Mouse (Mus musculus) heart, adult 2 months (tissue): Measurements from ENCODE around the gene Brk1. TPM values are rescaled to one million over a fixed set of nuclear protein-coding genes. Genes with fewer than 3 reads are reported as not detected.

Experiments
- DNase-seq, 2 experiments: peaks; one replicate each; pipeline ENCODE4 v3.0.0; 2021
- H3K27ac ChIP-seq: fragments of 200-600 bp; 2 replicates; pipeline ENCODE4 v1.8.1; 2022
- H3K27me3 ChIP-seq: fragments of 200-500 bp; 2 replicates; pipeline ENCODE4 v1.6.1; 2012; ENCODE audit warnings: mild to moderate bottlenecking, low read length, inconsistent platforms, mixed read lengths; ENCODE audit not compliant: control insufficient read depth, insufficient read depth
- H3K36me3 ChIP-seq: fragments of 200-500 bp; 2 replicates; pipeline ENCODE4 v1.6.1; 2012; ENCODE audit warnings: low read length, inconsistent platforms; ENCODE audit not compliant: control insufficient read depth, insufficient read depth
- H3K4me1 ChIP-seq: fragments of 200-500 bp; 2 replicates; pipeline ENCODE4 v1.6.1; 2011; ENCODE audit warnings: low read length; ENCODE audit not compliant: control insufficient read depth, insufficient read depth
- H3K4me3 ChIP-seq: fragments of 200-600 bp; 2 replicates; pipeline ENCODE4 v1.8.1; 2022
- H3K79me2 ChIP-seq: fragments of 200-500 bp; replicated peaks from 2 replicates; pipeline ENCODE4 v1.6.1; 2012; ENCODE audit warnings: mild to moderate bottlenecking, inconsistent platforms, low read length, moderate library complexity, mixed read lengths; ENCODE audit not compliant: control insufficient read depth, insufficient read depth
- H3K9ac ChIP-seq: fragments of 200-500 bp; 2 replicates; pipeline ENCODE4 v1.6.1; 2012; ENCODE audit warnings: low read depth, mild to moderate bottlenecking, control low read depth, inconsistent platforms, low read length, mixed read lengths
- CTCF ChIP-seq: fragments of 200-600 bp; IDR thresholded peaks from 2 replicates; pipeline ENCODE4 v1.8.1; 2022; ENCODE audit warnings: antibody characterized with exemption, mild to moderate bottlenecking, moderate library complexity
- EP300 ChIP-seq: fragments of 200-500 bp; IDR thresholded peaks from 2 replicates; pipeline ENCODE4 v1.6.1; 2011; ENCODE audit warnings: low read depth, low read length, control low read depth; ENCODE audit not compliant: insufficient read depth
- POLR2A ChIP-seq: fragments of 200-500 bp; IDR thresholded peaks from 2 replicates; pipeline ENCODE4 v1.6.1; 2011; ENCODE audit warnings: mild to moderate bottlenecking, low read depth, low read length, control low read depth; ENCODE audit not compliant: insufficient read depth
- WGBS: fragments of 180-500 bp; shearing (Covaris S2); methylation state at CpG from one replicate; pipeline ENCODE4 v1.1.7; 2018; 5-methylcytosine and 5-hydroxymethylcytosine counted together
- intact Hi-C: fragments of 180-260 bp; cut with DNase I; formaldehyde crosslinking; loops from one replicate; pipeline ENCODE4 v1.15.1; 2025
- long read RNA-seq: library from polyadenylated mRNA; stranded (forward); transcript quantifications from one replicate; pipeline ENCODE4 v2.0.0, GENCODE M21; 2021
- polyA plus RNA-seq: library from polyadenylated mRNA; depleted of rRNA; stranded (reverse); fragments of >200 nt; gene quantifications from 2 replicates; pipeline ENCODE4 v1.2.3, GENCODE M21; 2012; rRNA removed
- total RNA-seq, 2 experiments: library from RNA; stranded (reverse); gene quantifications; 2 replicates each; pipeline ENCODE4 v1.2.3; 2021

The Brk1 gene
- total RNA-seq (10 to 100 TPM; 60.4 to 70.2 TPM), polyA plus RNA-seq (128 and 199 TPM in 2 replicates)
- long read RNA-seq, transcript Brk1-201 (3 exons, 1,095 nt) = major isoform, 17 of 39 reads
- long read RNA-seq, partial matches to known transcripts = 22 of 39 reads
- long read RNA-seq, other reads (novel, unspliced or antisense) = 0 of 39 reads

GRCm38 (mm10) chr6:113604432-113605223 lies at the start of gene Brk1:
TSS of gene Brk1 (plus strand) at chr6:113604772.
- peak within 1 kb of the TSS; percentile 94 for H3K27ac ChIP-seq
- WGBS = under 1% methylated on average over 65 of the region's 65 CpGs
- H3K79me2 ChIP-seq = peaks cover 5% of the 10 kb centered on the region
- peaks cover 4% of the 10 kb centered on the region for H3K4me1 ChIP-seq
- H3K36me3 ChIP-seq = 0 out of 2 replicates have a peak, but pooled peaks cover 2% of the 10 kb centered on the region
- H3K4me3 ChIP-seq = peak within 1 kb of the TSS; percentile 87
- TF ChIP-seq POLR2A = peak; percentile 71
- TF ChIP-seq EP300 = 0 out of 2 replicates have a peak, but pooled peaks have one; percentile 20
- peak; percentile 75 for TF ChIP-seq CTCF
- no peaks in the 10 kb centered on the region for H3K27me3 ChIP-seq
- intact Hi-C loops = loop anchor here (1.0 to 5.0 kb wide), 3 partner anchors 20 to 121 kb away; partner anchors contain the start of genes Creld1, Emc3 and Fancd2
- DNase-seq = peak; percentile 92 to 93
- H3K9ac ChIP-seq = peak within 1 kb of the TSS; percentile 93

GRCm38 (mm10) chr6:113559736-113560135 lies 44.8 kb upstream of the Brk1 start:
- WGBS = 85% methylated on average over 6 of the region's 6 CpGs
- H3K36me3 ChIP-seq = no peaks in the 10 kb centered on the region
- no peak overlapping the region for H3K4me3 ChIP-seq
- intact Hi-C loops = no loop called here
- no peak overlapping the region for H3K27ac ChIP-seq
- H3K27me3 ChIP-seq = no peaks in the 10 kb centered on the region
- H3K9ac ChIP-seq = no peak overlapping the region
- DNase-seq = no peak
- H3K4me1 ChIP-seq = no peaks in the 10 kb centered on the region
- no peak for TF ChIP-seq EP300
- no peak for TF ChIP-seq POLR2A
- TF ChIP-seq CTCF = no peak
- H3K79me2 ChIP-seq = no peaks in the 10 kb centered on the region

- Histone ChIP-seq H3K36me3 (no peaks in the 10 kb centered on the region), H3K4me1 (no peaks in the 10 kb centered on the region), H3K27ac (no peak overlapping the region), H3K9ac (no peak overlapping the region), H3K4me3 (no peak overlapping the region), H3K79me2 (no peaks in the 10 kb centered on the region), H3K27me3 (no peaks in the 10 kb centered on the region)
- no peak for DNase-seq
- intact Hi-C loops = no loop called here
- TF ChIP-seq EP300 (no peak), POLR2A (no peak), CTCF (no peak)
- WGBS = 61% methylated on average over 1 of the region's 1 CpGs
Observed at GRCm38 (mm10) chr6:113564557-113564956, 40.0 kb upstream of the Brk1 start.

GRCm38 (mm10) chr6:113576044-113576443 lies 28.5 kb upstream of the Brk1 start:
- no peak overlapping the region for H3K4me3 ChIP-seq
- intact Hi-C loops = no loop called here
- H3K27me3 ChIP-seq = no peaks in the 10 kb centered on the region
- no peaks in the 10 kb centered on the region for H3K4me1 ChIP-seq
- no peaks in the 10 kb centered on the region for H3K79me2 ChIP-seq
- DNase-seq = no peak
- no peak overlapping the region for H3K27ac ChIP-seq
- no peak overlapping the region for H3K9ac ChIP-seq
- no peaks in the 10 kb centered on the region for H3K36me3 ChIP-seq
- WGBS = 92% methylated on average over 6 of the region's 6 CpGs
- TF ChIP-seq POLR2A (no peak), CTCF (no peak), EP300 (no peak)

- Histone ChIP-seq H3K9ac (no peak overlapping the region), H3K27me3 (no peaks in the 10 kb centered on the region), H3K4me1 (no peaks in the 10 kb centered on the region), H3K4me3 (no peak overlapping the region), H3K79me2 (no peaks in the 10 kb centered on the region), H3K27ac (no peak overlapping the region), H3K36me3 (no peaks in the 10 kb centered on the region)
- DNase-seq = no peak
- TF ChIP-seq EP300 (no peak), CTCF (no peak), POLR2A (no peak)
- intact Hi-C loops = no loop called here
- 93% methylated on average over 3 of the region's 3 CpGs for WGBS
Observed at GRCm38 (mm10) chr6:113579306-113579705, 25.3 kb upstream of the Brk1 start.

- intact Hi-C loops = no loop called here
- no peak overlapping the region for H3K9ac ChIP-seq
- no peaks in the 10 kb centered on the region for H3K27me3 ChIP-seq
- no peaks in the 10 kb centered on the region for H3K79me2 ChIP-seq
- 80% methylated on average over 4 of the region's 4 CpGs for WGBS
- no peaks in the 10 kb centered on the region for H3K4me1 ChIP-seq
- TF ChIP-seq EP300 = no peak
- no peak for TF ChIP-seq CTCF
- no peak for TF ChIP-seq POLR2A
- no peak overlapping the region for H3K27ac ChIP-seq
- H3K4me3 ChIP-seq = no peak overlapping the region
- DNase-seq = no peak
- H3K36me3 ChIP-seq = no peaks in the 10 kb centered on the region
Observed at GRCm38 (mm10) chr6:113583023-113583422, 21.5 kb upstream of the Brk1 start.
